24 mouse cellular contexts compared by ENCODE assay signal in genomic region chr15:96077756-96078155, GRCm38 (mm10).
DNase-seq lines count a peak whose midpoint lies in the region; ATAC-seq and TF ChIP-seq lines count a peak whose summit lies in the region.
"Had no signal": no experiment of that assay in that cellular context is flagged by ENCODE, and none has a peak within 500 bp of the region (broad histone marks: within the 10 kb centered on the region; RNA-seq: fewer than 3 reads in every experiment).

No protein-coding gene starts in this region.

- no peaks in the 10 kb centered on the region for H3K9me3 ChIP-seq in heart, embryonic 13.5 days
- no peaks in the 10 kb centered on the region for H3K9me3 ChIP-seq in midbrain, postnatal 0 days (ENCODE audit: low read length)
- H3K9me3 ChIP-seq in midbrain, embryonic 16.5 days (replicated peaks; ENCODE audit: control insufficient read depth, low read length, poor library complexity, severe bottlenecking) = no peaks in the 10 kb centered on the region
- H3K9me3 ChIP-seq: embryonic facial prominence, embryonic 15.5 days; forebrain, embryonic 12.5 days; hindbrain, embryonic 12.5 days had no signal

- no peaks in the 10 kb centered on the region for H3K27me3 ChIP-seq in heart, embryonic 13.5 days (replicated peaks)
- H3K27me3 ChIP-seq in midbrain, postnatal 0 days (ENCODE audit: insufficient read depth, low read length) = no peaks in the 10 kb centered on the region
- H3K27me3 ChIP-seq in midbrain, embryonic 16.5 days (ENCODE audit: control insufficient read depth, insufficient read depth, low read depth, low read length) = no peaks in the 10 kb centered on the region
- H3K27me3 ChIP-seq in kidney, adult 2 months (replicated peaks; ENCODE audit: control insufficient read depth, insufficient read depth, low read length) = no peaks in the 10 kb centered on the region
- H3K27me3 ChIP-seq: embryonic facial prominence, embryonic 15.5 days; forebrain, embryonic 12.5 days; hindbrain, embryonic 12.5 days had no signal

- H3K4me3 ChIP-seq in heart, embryonic 13.5 days = no peak overlapping the region
- H3K4me3 ChIP-seq in midbrain, postnatal 0 days (ENCODE audit: low read depth, low read length) = no peak overlapping the region
- H3K4me3 ChIP-seq in midbrain, embryonic 16.5 days (ENCODE audit: low read depth, low read length) = no peak overlapping the region
- H3K4me3 ChIP-seq in embryonic fibroblast, embryonic 13.5 days (ENCODE audit: insufficient read depth, low read length) = no peak overlapping the region
- no peak overlapping the region for H3K4me3 ChIP-seq in kidney, adult 2 months (ENCODE audit: insufficient read depth, low read depth, low read length)
- H3K4me3 ChIP-seq: embryonic facial prominence, embryonic 15.5 days; forebrain, embryonic 12.5 days; hindbrain, embryonic 12.5 days had no signal

- TF ChIP-seq CTCF in midbrain, postnatal 0 days (IDR thresholded peaks at IDR 0.05) = no peak
- TF ChIP-seq CTCF in embryonic fibroblast, embryonic 13.5 days (IDR thresholded peaks at IDR 0.05; ENCODE audit: borderline replicate concordance, insufficient read depth, low read length) = no peak
- no peak for TF ChIP-seq CTCF in kidney, adult 2 months (conservative IDR thresholded peaks at IDR 0.05; ENCODE audit: insufficient read depth, insufficient read length, low read depth, low read length)

- no peak for TF ChIP-seq POLR2A in embryonic fibroblast, embryonic 13.5 days (IDR thresholded peaks at IDR 0.05; ENCODE audit: low read depth, low read length)
- no peak for TF ChIP-seq POLR2A in kidney, adult 2 months (IDR thresholded peaks at IDR 0.05; ENCODE audit: low read depth, low read length)

- no peaks in the 10 kb centered on the region for H3K36me3 ChIP-seq in heart, embryonic 13.5 days
- H3K36me3 ChIP-seq in midbrain, postnatal 0 days (ENCODE audit: insufficient read depth, low read length) = no peaks in the 10 kb centered on the region
- no peaks in the 10 kb centered on the region for H3K36me3 ChIP-seq in midbrain, embryonic 16.5 days (ENCODE audit: control insufficient read depth, insufficient read depth, low read length)
- no peaks in the 10 kb centered on the region for H3K36me3 ChIP-seq in kidney, adult 2 months (ENCODE audit: control insufficient read depth, insufficient read depth, low read length)
- H3K36me3 ChIP-seq: embryonic facial prominence, embryonic 15.5 days; forebrain, embryonic 12.5 days; G1E; hindbrain, embryonic 12.5 days had no signal

- H3K4me1 ChIP-seq in heart, embryonic 13.5 days = peaks cover 41% of the 10 kb centered on the region
- no peaks in the 10 kb centered on the region for H3K4me1 ChIP-seq in midbrain, postnatal 0 days (ENCODE audit: insufficient read depth, low read length)
- H3K4me1 ChIP-seq in midbrain, embryonic 16.5 days (ENCODE audit: control insufficient read depth, insufficient read depth, low read length) = no peaks in the 10 kb centered on the region
- peaks cover 5% of the 10 kb centered on the region for H3K4me1 ChIP-seq in embryonic fibroblast, embryonic 13.5 days (ENCODE audit: control insufficient read depth, insufficient read depth, low read length)
- H3K4me1 ChIP-seq in kidney, adult 2 months (ENCODE audit: control insufficient read depth, insufficient read depth, low read length) = no peaks in the 10 kb centered on the region
- H3K4me1 ChIP-seq: embryonic facial prominence, embryonic 15.5 days had no signal

- no peak overlapping the region for H3K9ac ChIP-seq in heart, embryonic 13.5 days
- no peak overlapping the region for H3K9ac ChIP-seq in midbrain, postnatal 0 days (replicated peaks; ENCODE audit: low read length, poor library complexity, severe bottlenecking)
- no peak overlapping the region for H3K9ac ChIP-seq in midbrain, embryonic 16.5 days (ENCODE audit: low read depth, low read length)
- H3K9ac ChIP-seq: embryonic facial prominence, embryonic 15.5 days; forebrain, embryonic 12.5 days; hindbrain, embryonic 12.5 days had no signal

- 26% methylated on average over 5 of the region's 5 CpGs for WGBS in heart, embryonic 13.5 days
- WGBS in midbrain, postnatal 0 days = 75% methylated on average over 5 of the region's 5 CpGs
- WGBS in midbrain, embryonic 16.5 days = 71% methylated on average over 5 of the region's 5 CpGs
- WGBS in kidney, adult 2 months = 48% methylated on average over 5 of the region's 5 CpGs

- peak overlapping the region; percentile 16 for H3K4me2 ChIP-seq in heart, embryonic 13.5 days
- H3K4me2 ChIP-seq in midbrain, postnatal 0 days (ENCODE audit: low read depth, low read length, poor library complexity, severe bottlenecking) = no peak overlapping the region
- no peak overlapping the region for H3K4me2 ChIP-seq in midbrain, embryonic 16.5 days (ENCODE audit: low read length)
- H3K4me2 ChIP-seq: embryonic facial prominence, embryonic 15.5 days; forebrain, embryonic 12.5 days; hindbrain, embryonic 12.5 days had no signal

- no peak for ATAC-seq in heart, embryonic 13.5 days (ENCODE audit: extremely low read depth, insufficient number of reproducible peaks, low FRiP score, low TSS enrichment)
- no peak for ATAC-seq in midbrain, postnatal 0 days (ENCODE audit: low FRiP score)
- ATAC-seq in midbrain, embryonic 16.5 days = no peak
- ATAC-seq: CD4-positive, CD25-positive, alpha-beta regulatory T cell, adult 4 months; forebrain, embryonic 16.5 days; hindbrain, embryonic 16.5 days; inflammation-experienced regulatory T-cells, adult 6 months; intestine, postnatal 0 days had no signal

- DNase-seq in heart, adult 9 months (ENCODE audit: low spot score in 2 of 2) = no peak
- peak; percentile 9 for DNase-seq in midbrain, postnatal 0 days (ENCODE audit: low spot score)
- DNase-seq in lung, postnatal 36 days = no peak
- no peak for DNase-seq in kidney, adult 2 months
- DNase-seq: adrenal gland, postnatal 25 days; B cell, adult 2 months; cerebellum, adult 2 months; cerebellum, postnatal 10 days; embryo, embryonic 11 days; gastrocnemius, postnatal 10 days; heart, postnatal 36 days; kidney, adult 9 months had no signal

- peak overlapping the region; percentile 50 for H3K27ac ChIP-seq in heart, embryonic 13.5 days (replicated peaks)
- no peak overlapping the region for H3K27ac ChIP-seq in midbrain, postnatal 0 days (ENCODE audit: low read depth, low read length)
- H3K27ac ChIP-seq in midbrain, embryonic 16.5 days (ENCODE audit: low read length) = no peak overlapping the region
- H3K27ac ChIP-seq in embryonic fibroblast, embryonic 13.5 days (ENCODE audit: insufficient read depth, low read length) = 0 out of 2 replicates have a peak overlapping the region, but pooled peaks have one; percentile 34
- H3K27ac ChIP-seq in kidney, adult 2 months (ENCODE audit: insufficient read depth, low read depth, low read length) = no peak overlapping the region
- H3K27ac ChIP-seq: embryonic facial prominence, embryonic 15.5 days; forebrain, embryonic 12.5 days; hindbrain, embryonic 12.5 days had no signal

Comparison
In these comparisons a context has a peak if more than half of its experiments do, and no peak if none do; other contexts are left out.
1. H3K27ac ChIP-seq: peak in heart, embryonic 13.5 days (single experiment) and embryonic fibroblast, embryonic 13.5 days (single experiment); none in midbrain, postnatal 0 days (single experiment), midbrain, embryonic 16.5 days (single experiment) and kidney, adult 2 months (single experiment).